Mouse (Mus musculus): ENCODE results near the gene Prdm15. TPM values are rescaled to one million over a fixed set of nuclear protein-coding genes. Genes with fewer than 3 reads are reported as not detected.
A peak's percentile ranks its signal among the peaks of the same experiment; 100 is the strongest.

The Prdm15 gene
- total RNA-seq, 1 experiment from 2014 or later, result 14.5 TPM

GRCm38 (mm10) chr16:97817414-97817813 lies 34.2 kb downstream of the Prdm15 start:
- DNase-seq, result no peak

GRCm38 (mm10) chr16:97815269-97815668 lies 36.4 kb downstream of the Prdm15 start:
- no peak for DNase-seq

GRCm38 (mm10) chr16:97814060-97814459 lies 37.6 kb downstream of the Prdm15 start:
- DNase-seq, result no peak

GRCm38 (mm10) chr16:97808881-97809280 lies 42.8 kb downstream of the Prdm15 start:
- no peak for DNase-seq

- no peak for DNase-seq
Observed at GRCm38 (mm10) chr16:97805646-97806045, 46.0 kb downstream of the Prdm15 start.

GRCm38 (mm10) chr16:97804680-97805547 lies 46.7 kb downstream of the Prdm15 start:
- DNase-seq, result peak; percentile 88

- DNase-seq, result no peak
Observed at GRCm38 (mm10) chr16:97797950-97798869, 53.4 kb downstream of the Prdm15 start.

- DNase-seq, result no peak
Observed at GRCm38 (mm10) chr16:97797212-97797611, 54.4 kb downstream of the Prdm15 start.

- DNase-seq, result no peak
Observed at GRCm38 (mm10) chr16:97794256-97794655, 57.4 kb downstream of the Prdm15 start.

GRCm38 (mm10) chr16:97783057-97783456 lies 68.6 kb downstream of the Prdm15 start:
- no peak for DNase-seq

- peak; percentile 78 for DNase-seq
Observed at GRCm38 (mm10) chr16:97778353-97779025, 73.2 kb downstream of the Prdm15 start.

GRCm38 (mm10) chr16:97766501-97766900 lies 85.1 kb downstream of the Prdm15 start:
- no peak for DNase-seq

GRCm38 (mm10) chr16:97764626-97765025 lies 87.0 kb downstream of the Prdm15 start:
- DNase-seq, result no peak

GRCm38 (mm10) chr16:97763990-97764340 lies 87.7 kb downstream of the Prdm15 start:
- DNase-seq, result no peak

GRCm38 (mm10) chr16:97763061-97763989 lies 88.3 kb downstream of the Prdm15 start, which contains the start of gene Ripk4:
Gene Ripk4 (minus strand): TSS chr16:97763787.
- DNase-seq, result no peak

- no peak for DNase-seq
Observed at GRCm38 (mm10) chr16:97761782-97762181, 89.9 kb downstream of the Prdm15 start.

- no peak for DNase-seq
Observed at GRCm38 (mm10) chr16:97759681-97760080, 92.0 kb downstream of the Prdm15 start.

GRCm38 (mm10) chr16:97758288-97758687 lies 93.4 kb downstream of the Prdm15 start:
- DNase-seq, result no peak

- DNase-seq, result no peak
Observed at GRCm38 (mm10) chr16:97756460-97756859, 95.2 kb downstream of the Prdm15 start.

GRCm38 (mm10) chr16:97752316-97752941 lies 99.2 kb downstream of the Prdm15 start:
- no peak for DNase-seq

- DNase-seq, result peak; percentile 64
Observed at GRCm38 (mm10) chr16:97751884-97752283, 99.8 kb downstream of the Prdm15 start.

All from adrenal gland, postnatal 25 days (tissue).